Mouse (Mus musculus): ENCODE data around the gene Gm5148. TPM values are rescaled to one million over a fixed set of nuclear protein-coding genes. Genes with fewer than 3 reads are reported as not detected.

The Gm5148 gene
- polyA plus RNA-seq, 1 experiment: 0.93 TPM

- no peak for TF ChIP-seq POLR2A (IDR thresholded peaks at IDR 0.05; ENCODE audit: control insufficient read depth, low read depth, low read length)
- Histone ChIP-seq H3K4me3 (ENCODE audit: control insufficient read depth, low read depth, low read length) (no peak overlapping the region), H3K27me3 (ENCODE audit: control insufficient read depth, insufficient read depth, low read length) (no peaks in the 10 kb centered on the region), H3K36me3 (ENCODE audit: control insufficient read depth, insufficient read depth, low read length) (no peaks in the 10 kb centered on the region), H3K4me1 (ENCODE audit: control insufficient read depth, insufficient read depth, low read length) (peaks cover 6% of the 10 kb centered on the region), H3K27ac (ENCODE audit: control insufficient read depth, insufficient read depth, low read depth, low read length) (no peak overlapping the region)
Observed at GRCm38 (mm10) chr3:37672266-37673040, 51.8 kb downstream of the Gm5148 start.

- peak overlapping the region; percentile 62 for H3K4me3 ChIP-seq (ENCODE audit: control insufficient read depth, low read depth, low read length)
- peaks cover 6% of the 10 kb centered on the region for H3K4me1 ChIP-seq (ENCODE audit: control insufficient read depth, insufficient read depth, low read length)
- H3K27me3 ChIP-seq (ENCODE audit: control insufficient read depth, insufficient read depth, low read length): no peaks in the 10 kb centered on the region
- H3K27ac ChIP-seq (ENCODE audit: control insufficient read depth, insufficient read depth, low read depth, low read length): no peak overlapping the region
- TF ChIP-seq CTCF (IDR thresholded peaks at IDR 0.05; ENCODE audit: control insufficient read depth, insufficient read depth, insufficient replicate concordance, low read depth, low read length): no peak
- TF ChIP-seq POLR2A (IDR thresholded peaks at IDR 0.05; ENCODE audit: control insufficient read depth, low read depth, low read length): no peak
- H3K36me3 ChIP-seq (ENCODE audit: control insufficient read depth, insufficient read depth, low read length): no peaks in the 10 kb centered on the region
Observed at GRCm38 (mm10) chr3:37669100-37669499, 55.2 kb downstream of the Gm5148 start.

- no peak for TF ChIP-seq POLR2A (IDR thresholded peaks at IDR 0.05; ENCODE audit: control insufficient read depth, low read depth, low read length)
- no peak for TF ChIP-seq CTCF (IDR thresholded peaks at IDR 0.05; ENCODE audit: control insufficient read depth, insufficient read depth, insufficient replicate concordance, low read depth, low read length)
- H3K27ac ChIP-seq (ENCODE audit: control insufficient read depth, insufficient read depth, low read depth, low read length): no peak overlapping the region
- peak overlapping the region; percentile 62 for H3K4me3 ChIP-seq (ENCODE audit: control insufficient read depth, low read depth, low read length)
- no peaks in the 10 kb centered on the region for H3K27me3 ChIP-seq (ENCODE audit: control insufficient read depth, insufficient read depth, low read length)
- no peaks in the 10 kb centered on the region for H3K36me3 ChIP-seq (ENCODE audit: control insufficient read depth, insufficient read depth, low read length)
- H3K4me1 ChIP-seq (ENCODE audit: control insufficient read depth, insufficient read depth, low read length): peaks cover 6% of the 10 kb centered on the region
Observed at GRCm38 (mm10) chr3:37668652-37669051, 55.6 kb downstream of the Gm5148 start.

GRCm38 (mm10) chr3:37667736-37668135 lies 56.6 kb downstream of the Gm5148 start:
- Histone ChIP-seq H3K4me1 (ENCODE audit: control insufficient read depth, insufficient read depth, low read length) (peaks cover 6% of the 10 kb centered on the region), H3K27ac (ENCODE audit: control insufficient read depth, insufficient read depth, low read depth, low read length) (no peak overlapping the region), H3K4me3 (ENCODE audit: control insufficient read depth, low read depth, low read length) (no peak overlapping the region), H3K36me3 (ENCODE audit: control insufficient read depth, insufficient read depth, low read length) (no peaks in the 10 kb centered on the region), H3K27me3 (ENCODE audit: control insufficient read depth, insufficient read depth, low read length) (no peaks in the 10 kb centered on the region)
- no peak for TF ChIP-seq CTCF (IDR thresholded peaks at IDR 0.05; ENCODE audit: control insufficient read depth, insufficient read depth, insufficient replicate concordance, low read depth, low read length)
- no peak for TF ChIP-seq POLR2A (IDR thresholded peaks at IDR 0.05; ENCODE audit: control insufficient read depth, low read depth, low read length)

- Histone ChIP-seq H3K36me3 (ENCODE audit: control insufficient read depth, insufficient read depth, low read length) (no peaks in the 10 kb centered on the region), H3K4me1 (ENCODE audit: control insufficient read depth, insufficient read depth, low read length) (peaks cover 6% of the 10 kb centered on the region), H3K4me3 (ENCODE audit: control insufficient read depth, low read depth, low read length) (no peak overlapping the region), H3K27me3 (ENCODE audit: control insufficient read depth, insufficient read depth, low read length) (no peaks in the 10 kb centered on the region), H3K27ac (ENCODE audit: control insufficient read depth, insufficient read depth, low read depth, low read length) (no peak overlapping the region)
- TF ChIP-seq CTCF (IDR thresholded peaks at IDR 0.05; ENCODE audit: control insufficient read depth, insufficient read depth, insufficient replicate concordance, low read depth, low read length): no peak
- no peak for TF ChIP-seq POLR2A (IDR thresholded peaks at IDR 0.05; ENCODE audit: control insufficient read depth, low read depth, low read length)
Observed at GRCm38 (mm10) chr3:37667119-37667467, 57.2 kb downstream of the Gm5148 start.

GRCm38 (mm10) chr3:37666291-37667118 lies 57.8 kb downstream of the Gm5148 start:
- Histone ChIP-seq H3K4me3 (ENCODE audit: control insufficient read depth, low read depth, low read length) (no peak overlapping the region), H3K27ac (ENCODE audit: control insufficient read depth, insufficient read depth, low read depth, low read length) (no peak overlapping the region), H3K27me3 (ENCODE audit: control insufficient read depth, insufficient read depth, low read length) (no peaks in the 10 kb centered on the region), H3K4me1 (ENCODE audit: control insufficient read depth, insufficient read depth, low read length) (peaks cover 6% of the 10 kb centered on the region), H3K36me3 (ENCODE audit: control insufficient read depth, insufficient read depth, low read length) (no peaks in the 10 kb centered on the region)
- TF ChIP-seq CTCF (IDR thresholded peaks at IDR 0.05; ENCODE audit: control insufficient read depth, insufficient read depth, insufficient replicate concordance, low read depth, low read length): no peak
- no peak for TF ChIP-seq POLR2A (IDR thresholded peaks at IDR 0.05; ENCODE audit: control insufficient read depth, low read depth, low read length)

Other genes starting within 250 kb of the Gm5148 start
- 4.3 and 4.6 TPM in 2 replicates for gene Spry1, start 84.5 kb downstream of the Gm5148 start, polyA plus RNA-seq (2012; rRNA removed)

Data from testis, adult 2 months (tissue).